Mouse (Mus musculus): ENCODE results near the gene Rnf181. TPM values are rescaled to one million over a fixed set of nuclear protein-coding genes. Genes with fewer than 3 reads are reported as not detected.

Rnf181 gene
- polyA plus RNA-seq, 1 experiment, result 62.4 TPM

- H3K27ac ChIP-seq (ENCODE audit: insufficient read depth, low read length), result peak overlapping the region; percentile 56; the same call in 1 of the 2 replicates
- H3K27me3 ChIP-seq (ENCODE audit: control insufficient read depth, insufficient read depth, low read length), result no peaks in the 10 kb centered on the region
- no peak for DNase-seq (ENCODE audit: low read depth in 1 of 2, low spot score in 2 of 2)
- H3K4me3 ChIP-seq (ENCODE audit: extremely low read depth, insufficient read depth, insufficient read length), result peak overlapping the region; percentile 97
- TF ChIP-seq CTCF (IDR thresholded peaks at IDR 0.05; ENCODE audit: extremely low read depth, insufficient read depth, insufficient read length, insufficient replicate concordance) (no peak), POLR2A (IDR thresholded peaks at IDR 0.05; ENCODE audit: low read depth, low read length) (no peak)
- peaks cover 13% of the 10 kb centered on the region; the same call in 1 of the 2 replicates for H3K4me1 ChIP-seq (ENCODE audit: control insufficient read depth, insufficient read depth, insufficient read length)
- under 1% methylated on average over 42 of the region's 42 CpGs for WGBS
- H3K36me3 ChIP-seq (ENCODE audit: control insufficient read depth, insufficient read depth, low read length), result peaks cover 11% of the 10 kb centered on the region
These were observed 22.2 kb downstream of the Rnf181 start for GRCm38 (mm10) chr6:72344396-72345073.

- DNase-seq (ENCODE audit: low read depth in 1 of 2, low spot score in 2 of 2), result no peak
- Histone ChIP-seq H3K36me3 (ENCODE audit: control insufficient read depth, insufficient read depth, low read length) (peaks cover 33% of the 10 kb centered on the region), H3K4me3 (ENCODE audit: extremely low read depth, insufficient read depth, insufficient read length) (no peak overlapping the region), H3K27me3 (ENCODE audit: control insufficient read depth, insufficient read depth, low read length) (no peaks in the 10 kb centered on the region), H3K27ac (ENCODE audit: insufficient read depth, low read length) (no peak overlapping the region), H3K4me1 (ENCODE audit: control insufficient read depth, insufficient read depth, insufficient read length) (peaks cover 2% of the 10 kb centered on the region; the same call in 1 of the 2 replicates)
- TF ChIP-seq CTCF (IDR thresholded peaks at IDR 0.05; ENCODE audit: extremely low read depth, insufficient read depth, insufficient read length, insufficient replicate concordance) (no peak), POLR2A (IDR thresholded peaks at IDR 0.05; ENCODE audit: low read depth, low read length) (no peak)
- 64% methylated on average over 2 of the region's 2 CpGs for WGBS
These were observed 26.3 kb downstream of the Rnf181 start for GRCm38 (mm10) chr6:72340481-72340880.

- Histone ChIP-seq H3K4me1 (ENCODE audit: control insufficient read depth, insufficient read depth, insufficient read length) (no peaks in the 10 kb centered on the region), H3K27ac (ENCODE audit: insufficient read depth, low read length) (no peak overlapping the region), H3K27me3 (ENCODE audit: control insufficient read depth, insufficient read depth, low read length) (no peaks in the 10 kb centered on the region), H3K36me3 (ENCODE audit: control insufficient read depth, insufficient read depth, low read length) (peaks cover 45% of the 10 kb centered on the region), H3K4me3 (ENCODE audit: extremely low read depth, insufficient read depth, insufficient read length) (no peak overlapping the region)
- 83% methylated on average over 5 of the region's 5 CpGs for WGBS
- no peak for DNase-seq (ENCODE audit: low read depth in 1 of 2, low spot score in 2 of 2)
- TF ChIP-seq CTCF (IDR thresholded peaks at IDR 0.05; ENCODE audit: extremely low read depth, insufficient read depth, insufficient read length, insufficient replicate concordance) (no peak), POLR2A (IDR thresholded peaks at IDR 0.05; ENCODE audit: low read depth, low read length) (no peak)
These were observed 33.6 kb downstream of the Rnf181 start for GRCm38 (mm10) chr6:72333111-72333510.

GRCm38 (mm10) chr6:72330133-72330532, 36.6 kb downstream of the Rnf181 start:
- H3K27ac ChIP-seq (ENCODE audit: insufficient read depth, low read length), result no peak overlapping the region
- H3K36me3 ChIP-seq (ENCODE audit: control insufficient read depth, insufficient read depth, low read length), result peaks cover 41% of the 10 kb centered on the region
- no peaks in the 10 kb centered on the region for H3K27me3 ChIP-seq (ENCODE audit: control insufficient read depth, insufficient read depth, low read length)
- 91% methylated on average over 4 of the region's 4 CpGs for WGBS
- H3K4me1 ChIP-seq (ENCODE audit: control insufficient read depth, insufficient read depth, insufficient read length), result no peaks in the 10 kb centered on the region
- DNase-seq (ENCODE audit: low read depth in 1 of 2, low spot score in 2 of 2), result no peak
- TF ChIP-seq POLR2A (IDR thresholded peaks at IDR 0.05; ENCODE audit: low read depth, low read length) (no peak), CTCF (IDR thresholded peaks at IDR 0.05; ENCODE audit: extremely low read depth, insufficient read depth, insufficient read length, insufficient replicate concordance) (no peak)
- H3K4me3 ChIP-seq (ENCODE audit: extremely low read depth, insufficient read depth, insufficient read length), result no peak overlapping the region

- Histone ChIP-seq H3K36me3 (ENCODE audit: control insufficient read depth, insufficient read depth, low read length) (peaks cover 45% of the 10 kb centered on the region), H3K27me3 (ENCODE audit: control insufficient read depth, insufficient read depth, low read length) (no peaks in the 10 kb centered on the region), H3K4me1 (ENCODE audit: control insufficient read depth, insufficient read depth, insufficient read length) (no peaks in the 10 kb centered on the region), H3K27ac (ENCODE audit: insufficient read depth, low read length) (no peak overlapping the region), H3K4me3 (ENCODE audit: extremely low read depth, insufficient read depth, insufficient read length) (no peak overlapping the region)
- WGBS, result 93% methylated on average over 5 of the region's 5 CpGs
- DNase-seq (ENCODE audit: low read depth in 1 of 2, low spot score in 2 of 2), result no peak
- TF ChIP-seq POLR2A (IDR thresholded peaks at IDR 0.05; ENCODE audit: low read depth, low read length) (no peak), CTCF (IDR thresholded peaks at IDR 0.05; ENCODE audit: extremely low read depth, insufficient read depth, insufficient read length, insufficient replicate concordance) (no peak)
These were observed 37.7 kb downstream of the Rnf181 start for GRCm38 (mm10) chr6:72329019-72329418.

GRCm38 (mm10) chr6:72326274-72326673, 40.5 kb downstream of the Rnf181 start:
- TF ChIP-seq POLR2A (IDR thresholded peaks at IDR 0.05; ENCODE audit: low read depth, low read length), result no peak
- no peak; the same call in 1 of the 2 replicates for TF ChIP-seq CTCF (IDR thresholded peaks at IDR 0.05; ENCODE audit: extremely low read depth, insufficient read depth, insufficient read length, insufficient replicate concordance)
- peak; percentile 17 to 46 for DNase-seq (ENCODE audit: low read depth in 1 of 2, low spot score in 2 of 2)
- Histone ChIP-seq H3K36me3 (ENCODE audit: control insufficient read depth, insufficient read depth, low read length) (peaks cover 53% of the 10 kb centered on the region), H3K27me3 (ENCODE audit: control insufficient read depth, insufficient read depth, low read length) (no peaks in the 10 kb centered on the region), H3K4me1 (ENCODE audit: control insufficient read depth, insufficient read depth, insufficient read length) (no peaks in the 10 kb centered on the region), H3K27ac (ENCODE audit: insufficient read depth, low read length) (no peak overlapping the region), H3K4me3 (ENCODE audit: extremely low read depth, insufficient read depth, insufficient read length) (no peak overlapping the region)
- WGBS, result 65% methylated on average over 6 of the region's 6 CpGs

Data from spleen, adult 2 months (tissue).